Mouse (Mus musculus): ENCODE data around the gene Phactr4.
A peak's percentile ranks its signal among the peaks of the same experiment; 100 is the strongest.

Phactr4 gene

GRCm38 (mm10) chr4:132329835-132330354 is 92.4 kb downstream of the Phactr4 start:
- no peak for DNase-seq

- peak; percentile 81 for DNase-seq
Observed at GRCm38 (mm10) chr4:132329115-132329834, 93.0 kb downstream of the Phactr4 start, which contains the start of gene Trnau1ap. Gene Trnau1ap (minus strand): TSS chr4:132329538.

- DNase-seq: no peak
Observed at GRCm38 (mm10) chr4:132328391-132328982, 93.8 kb downstream of the Phactr4 start.

- no peak for DNase-seq
Observed at GRCm38 (mm10) chr4:132326481-132326880, 95.8 kb downstream of the Phactr4 start.

GRCm38 (mm10) chr4:132315711-132316110 is 106.6 kb downstream of the Phactr4 start:
- DNase-seq: no peak

GRCm38 (mm10) chr4:132312627-132313026 is 109.7 kb downstream of the Phactr4 start:
- no peak for DNase-seq

- no peak for DNase-seq
Observed at GRCm38 (mm10) chr4:132311801-132312200, 110.5 kb downstream of the Phactr4 start.

- no peak for DNase-seq
Observed at GRCm38 (mm10) chr4:132311209-132311608, 111.1 kb downstream of the Phactr4 start.

- DNase-seq: no peak
Observed at GRCm38 (mm10) chr4:132309849-132310472, 112.3 kb downstream of the Phactr4 start.

- DNase-seq: no peak
Observed at GRCm38 (mm10) chr4:132309140-132309848, 113.0 kb downstream of the Phactr4 start.

GRCm38 (mm10) chr4:132308437-132309139 is 113.7 kb downstream of the Phactr4 start:
- peak; percentile 84 for DNase-seq

GRCm38 (mm10) chr4:132306004-132306403 is 116.3 kb downstream of the Phactr4 start:
- no peak for DNase-seq
